Mouse (Mus musculus): ENCODE measurements around the gene Atrnl1. TPM values are rescaled to one million over a fixed set of nuclear protein-coding genes. Genes with fewer than 3 reads are reported as not detected.

The Atrnl1 gene
- polyA plus RNA-seq, 1 experiment from 2014 or later: 0.68 TPM

Small RNA genes lying within 50 kb of the gene (microRNA-seq; reads per million reads assigned to microRNA genes)
- gene Mir5623: not detected

Other genes with a start within 250 kb of the Atrnl1 start
- gene Trub1, start 158.1 kb upstream of the Atrnl1 start, polyA plus RNA-seq (2015; fragmentation: Nextera tagmentation; extraction: Ambion mirVana): 12.4 and 13.1 TPM in 2 replicates

Measured in liver, embryonic 13.5 days (tissue).